Mouse (Mus musculus) liver, adult 2 months (tissue): ENCODE data around the gene Gm11238.
"Not testable (repeated sequence)": the region's sequence is repeated elsewhere in the genome, so short reads cannot be mapped to it uniquely, and the experiment has no call there.

Experiments
- CTCF ChIP-seq: fragments of 200-500 bp; IDR thresholded peaks from 2 replicates; pipeline ENCODE4 v1.5.1; 2011; ENCODE audit warnings: low read depth, low read length, control low read depth
- POLR2A ChIP-seq: fragments of 200-500 bp; IDR thresholded peaks from 2 replicates; pipeline ENCODE4 v1.6.1; 2011; ENCODE audit warnings: low read length, control low read depth; ENCODE audit not compliant: insufficient read depth; ENCODE audit errors: extremely low read depth

- TF ChIP-seq CTCF, POLR2A: not testable (repeated sequence)
These were observed 75.5 kb downstream of the Gm11238 start, which contains the start of gene Gm428 for GRCm38 (mm10) chr4:73683216-73683615.
